Comparison of ENCODE assay signal across 8 mouse cellular contexts in the genomic region with DNA sequence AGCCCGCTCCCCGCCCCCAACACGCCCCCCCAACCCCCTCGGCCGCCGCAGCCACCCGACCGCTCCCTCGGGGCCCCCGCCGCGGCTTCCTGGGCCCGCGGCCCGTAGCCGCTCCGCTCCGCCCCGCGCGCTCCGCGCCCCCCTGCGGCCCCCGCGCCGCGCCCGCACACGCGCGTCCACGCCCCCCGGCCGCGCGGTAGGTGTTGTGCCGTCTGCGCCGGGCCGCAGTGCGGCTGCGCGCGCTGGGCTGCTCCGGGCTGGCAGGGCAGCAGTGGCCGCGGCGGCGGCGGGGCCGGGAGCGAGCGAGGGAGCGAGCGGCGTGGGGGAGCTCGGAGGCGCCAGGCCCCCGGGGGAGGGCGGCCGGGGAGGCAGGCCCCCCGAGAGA. TPM values are rescaled to one million over a fixed set of nuclear protein-coding genes. Genes with fewer than 3 reads are reported as not detected.
DNase-seq lines count a peak whose midpoint lies in the region; ATAC-seq and TF ChIP-seq lines count a peak whose summit lies in the region.

A gene (plus strand): TSS at position 245 of the 385 bp plus-strand sequence.

- H3K4me3 ChIP-seq in cerebellum, adult 2 months (replicated peaks; ENCODE audit: insufficient read depth, low read depth, low read length): peak within 1 kb of the TSS; percentile 92
- peak within 1 kb of the TSS; percentile 96 for H3K4me3 ChIP-seq in forebrain, postnatal 0 days (ENCODE audit: low read depth, low read length)
- H3K4me3 ChIP-seq in lung, embryonic 15.5 days: peak within 1 kb of the TSS; percentile 96

- POLR2A ChIA-PET in Patski (lab: Charles Lee): interaction anchor here (1.3 kb wide), 1 partner anchor 131 kb away, joined by 6 read pairs; no protein-coding TSS in a partner anchor

- H3K36me3 ChIP-seq in forebrain, postnatal 0 days (ENCODE audit: insufficient read depth): no peaks in the 10 kb centered on the region
- H3K36me3 ChIP-seq in lung, embryonic 15.5 days: no peaks in the 10 kb centered on the region

- CTCF ChIA-PET in Patski (lab: Charles Lee): interaction anchor here (0.8 to 1.5 kb wide), 3 partner anchors 9 to 65 kb away, joined by 3 read pairs; no protein-coding TSS in a partner anchor

- TF ChIP-seq POLR2A in cerebellum, adult 2 months (IDR thresholded peaks at IDR 0.05; ENCODE audit: borderline replicate concordance, insufficient read depth, low read length): peak; percentile 59

- H3K9ac ChIP-seq in forebrain, postnatal 0 days: peak within 1 kb of the TSS; percentile 97
- H3K9ac ChIP-seq in lung, embryonic 15.5 days: peak within 1 kb of the TSS; percentile 98

- in situ Hi-C loops in Patski (cut with MboI; ENCODE audit: low pct_unique_long_range_greater_than_20kb): loop anchor here (10.0 kb wide), 1 partner anchor 143 kb away; no protein-coding TSS in a partner anchor

- no peaks in the 10 kb centered on the region for H3K4me1 ChIP-seq in cerebellum, adult 2 months (ENCODE audit: control insufficient read depth, insufficient read depth, low read length)
- H3K4me1 ChIP-seq in forebrain, postnatal 0 days (ENCODE audit: insufficient read depth): peaks cover 7% of the 10 kb centered on the region
- H3K4me1 ChIP-seq in lung, embryonic 15.5 days: peaks cover 12% of the 10 kb centered on the region

- H3K27me3 ChIP-seq in Patski: no peaks in the 10 kb centered on the region
- H3K27me3 ChIP-seq in cerebellum, adult 2 months (ENCODE audit: control insufficient read depth, insufficient read depth, low read length): no peaks in the 10 kb centered on the region
- no peaks in the 10 kb centered on the region for H3K27me3 ChIP-seq in forebrain, postnatal 0 days (ENCODE audit: insufficient read depth, low read length)
- no peaks in the 10 kb centered on the region for H3K27me3 ChIP-seq in lung, embryonic 15.5 days

- no peak for TF ChIP-seq CTCF in Patski (IDR thresholded peaks at IDR 0.05)
- no peak for TF ChIP-seq CTCF in cerebellum, adult 2 months (IDR thresholded peaks at IDR 0.05; ENCODE audit: borderline replicate concordance, insufficient read depth, low read depth, low read length)
- TF ChIP-seq CTCF in forebrain, postnatal 0 days (IDR thresholded peaks at IDR 0.05; ENCODE audit: low read depth): no peak

- under 1% methylated on average over 54 of the region's 63 CpGs for WGBS in cerebellum, adult 2 months
- WGBS in forebrain, postnatal 0 days: 4% methylated on average over 37 of the region's 63 CpGs
- WGBS in lung, embryonic 15.5 days: under 1% methylated on average over 27 of the region's 63 CpGs

- peak within 1 kb of the TSS; percentile 94 for H3K27ac ChIP-seq in cerebellum, adult 2 months (ENCODE audit: insufficient read depth, low read length)
- H3K27ac ChIP-seq in forebrain, postnatal 0 days (ENCODE audit: low read depth, low read length): peak within 1 kb of the TSS; percentile 100
- H3K27ac ChIP-seq in lung, embryonic 15.5 days: peak within 1 kb of the TSS; percentile 100

- no peak for DNase-seq in Patski (ENCODE audit: low read depth, low spot score)
- DNase-seq in cerebellum, adult 2 months: peak; percentile 81 to 86
- peak; percentile 91 for DNase-seq in forebrain, postnatal 0 days
- peak; percentile 82 for DNase-seq in heart, postnatal 4 days
- DNase-seq in layer of hippocampus, adult 9-11 months: peak; percentile 77
- DNase-seq in ovary, adult 18-20 months (ENCODE audit: low spot score): peak; percentile 76
- peak; percentile 75 to 84 for DNase-seq in thymus, postnatal 36 days

- H3K4me2 ChIP-seq in forebrain, postnatal 0 days (ENCODE audit: low read depth): peak within 1 kb of the TSS; percentile 54
- H3K4me2 ChIP-seq in lung, embryonic 15.5 days: peak within 1 kb of the TSS; percentile 78

- H3K9me3 ChIP-seq in forebrain, postnatal 0 days (ENCODE audit: low read length): no peaks in the 10 kb centered on the region
- no peaks in the 10 kb centered on the region for H3K9me3 ChIP-seq in lung, embryonic 15.5 days

- ATAC-seq in Patski: peak; percentile 72
- ATAC-seq in forebrain, postnatal 0 days: peak; percentile 86
- ATAC-seq in lung, embryonic 15.5 days (ENCODE audit: borderline replicate concordance, extremely low read depth, low FRiP score, low TSS enrichment): peak; percentile 88

RNA-seq across cellular contexts. Expression of the gene that starts here (rescaled TPM):
- 16.7 TPM for polyA plus RNA-seq in Patski (2021)
- polyA plus RNA-seq in cerebellum, adult 2 months (2012; rRNA removed): 20.2 and 21.4 TPM in 2 replicates
- total RNA-seq in forebrain, postnatal 0 days (2014; rRNA removed): 29.5 and 44.8 TPM in 2 replicates
- polyA plus RNA-seq in forebrain, postnatal 0 days (2015; fragmentation: Nextera tagmentation; extraction: Ambion mirVana): 7.7 and 10.8 TPM in 2 replicates
- total RNA-seq in heart, postnatal 4 days (2021): 10 to 100 TPM; 18.1 to 18.9 TPM
- polyA plus RNA-seq in lung, embryonic 15.5 days (2015; fragmentation: Nextera tagmentation; extraction: Ambion mirVana): 9.0 TPM in 2 replicates
